Mouse (Mus musculus) neural tube, embryonic 11.5 days (tissue): ENCODE results near the gene Trim39. TPM values are rescaled to one million over a fixed set of nuclear protein-coding genes. Genes with fewer than 3 reads are reported as not detected.
"Not testable (repeated sequence)": the region's sequence is repeated elsewhere in the genome, so short reads cannot be mapped to it uniquely, and the experiment has no call there.

Experiments
- ATAC-seq: fragments of 200-750 bp; cut with Nextera tagmentation; 2 replicates; pipeline ENCODE4 v1.8.0; 2017; ENCODE audit warnings: moderate number of reproducible peaks, mild to moderate bottlenecking, moderate TSS enrichment, moderate library complexity; ENCODE audit not compliant: insufficient read depth, low FRiP score, low TSS enrichment
- DNase-seq: peaks from one replicate; pipeline ENCODE4 v3.0.0-alpha.2; 2015; ENCODE audit warnings: low spot score
- H3K27ac ChIP-seq: fragments of 300-500 bp; sonication (generic); 2 replicates; pipeline ENCODE4 v1.5.1; 2014; ENCODE audit warnings: low read depth, mild to moderate bottlenecking, low read length
- H3K27me3 ChIP-seq: fragments of 300-500 bp; sonication (generic); 2 replicates; pipeline ENCODE4 v1.6.1; 2014; ENCODE audit warnings: mild to moderate bottlenecking, low read length, mixed read lengths; ENCODE audit not compliant: control insufficient read depth, insufficient read depth
- H3K36me3 ChIP-seq: fragments of 300-500 bp; sonication (generic); 2 replicates; pipeline ENCODE4 v1.6.1; 2014; ENCODE audit warnings: mild to moderate bottlenecking, low read length, moderate library complexity, mixed read lengths; ENCODE audit not compliant: control insufficient read depth, insufficient read depth
- H3K4me1 ChIP-seq: fragments of 300-500 bp; sonication (generic); 2 replicates; pipeline ENCODE4 v1.6.1; 2014; ENCODE audit warnings: low read length, mixed read lengths; ENCODE audit not compliant: control insufficient read depth, insufficient read depth
- H3K4me2 ChIP-seq: fragments of 300-500 bp; sonication (generic); 2 replicates; pipeline ENCODE4 v1.6.1; 2014; ENCODE audit warnings: low read depth, mild to moderate bottlenecking, moderate library complexity
- H3K4me3 ChIP-seq: fragments of 300-500 bp; sonication (generic); 2 replicates; pipeline ENCODE4 v1.5.1; 2014; ENCODE audit warnings: low read depth, low read length
- H3K9ac ChIP-seq: fragments of 300-500 bp; sonication (generic); 2 replicates; pipeline ENCODE4 v1.6.1; 2014; ENCODE audit warnings: mild to moderate bottlenecking, low read length
- H3K9me3 ChIP-seq: fragments of 300-500 bp; sonication (generic); 2 replicates; pipeline ENCODE4 v1.6.1; 2016; ENCODE audit warnings: low read length; ENCODE audit not compliant: control insufficient read depth
- whole genome bisulfite sequencing: fragments of 180-500 bp; shearing (Covaris S2); extraction: QIAGEN DNeasy Blood & Tissue Kit; methylation state at CpG from one replicate; pipeline ENCODE4 v1.1.7; 2014; 5-methylcytosine and 5-hydroxymethylcytosine counted together
- polyA plus RNA-seq: library from polyadenylated mRNA; unstranded; fragments of >200 nt; fragmentation: Nextera tagmentation; extraction: Ambion mirVana; gene quantifications from 2 replicates; pipeline ENCODE4 v1.2.1, GENCODE M21; 2014

The Trim39 gene
- polyA plus RNA-seq = 18.0 and 19.8 TPM in 2 replicates

DNA sequence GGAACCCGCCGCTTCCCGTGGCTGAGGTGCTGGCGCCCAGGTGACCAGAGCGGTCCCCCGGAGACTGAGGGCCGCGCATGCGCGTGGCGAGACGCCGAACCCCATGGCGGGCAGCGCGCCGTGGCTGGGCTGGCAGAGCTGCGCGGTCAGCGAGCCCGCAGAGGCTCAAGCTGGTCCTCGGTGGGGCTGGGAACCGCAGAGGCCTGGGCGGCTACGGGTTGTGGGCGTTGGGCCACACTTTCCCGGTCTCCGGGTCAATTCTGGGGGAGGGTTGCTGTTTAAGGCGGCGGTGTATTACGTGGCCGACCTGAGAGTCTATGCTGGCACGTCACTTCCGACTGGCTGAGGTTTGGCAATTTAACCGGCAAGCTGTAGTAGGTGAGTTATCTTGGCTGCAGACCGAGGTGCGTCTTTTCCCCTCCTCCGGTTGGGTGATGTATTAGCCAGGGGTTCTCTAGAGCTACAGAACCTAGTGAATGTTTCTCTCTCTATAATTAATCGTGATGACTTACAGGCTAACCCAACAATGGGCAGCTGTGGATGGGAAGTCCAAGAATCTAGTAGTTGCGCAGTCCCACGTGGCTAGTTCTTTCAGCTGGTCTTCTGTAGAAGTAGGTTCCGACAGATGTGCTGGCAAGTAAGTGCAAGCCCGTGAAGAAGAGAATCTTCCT, at the start of gene Trim39:
TSS of gene Trim39 (minus strand) at position 662 of the 671 bp plus-strand sequence.
- DNase-seq = no peak
- H3K27ac ChIP-seq = peak within 1 kb of the TSS; percentile 79
- peaks cover 16% of the 10 kb centered on the region for H3K4me1 ChIP-seq
- no peaks in the 10 kb centered on the region for H3K27me3 ChIP-seq
- H3K9ac ChIP-seq = peak within 1 kb of the TSS; percentile 97
- peak within 1 kb of the TSS; percentile 93 for H3K4me3 ChIP-seq
- H3K36me3 ChIP-seq = peaks cover 9% of the 10 kb centered on the region
- H3K4me2 ChIP-seq = peak within 1 kb of the TSS; percentile 85
- ATAC-seq = peak; percentile 79
- 1% methylated on average over 43 of the region's 43 CpGs for WGBS
- H3K9me3 ChIP-seq = no peaks in the 10 kb centered on the region

DNA sequence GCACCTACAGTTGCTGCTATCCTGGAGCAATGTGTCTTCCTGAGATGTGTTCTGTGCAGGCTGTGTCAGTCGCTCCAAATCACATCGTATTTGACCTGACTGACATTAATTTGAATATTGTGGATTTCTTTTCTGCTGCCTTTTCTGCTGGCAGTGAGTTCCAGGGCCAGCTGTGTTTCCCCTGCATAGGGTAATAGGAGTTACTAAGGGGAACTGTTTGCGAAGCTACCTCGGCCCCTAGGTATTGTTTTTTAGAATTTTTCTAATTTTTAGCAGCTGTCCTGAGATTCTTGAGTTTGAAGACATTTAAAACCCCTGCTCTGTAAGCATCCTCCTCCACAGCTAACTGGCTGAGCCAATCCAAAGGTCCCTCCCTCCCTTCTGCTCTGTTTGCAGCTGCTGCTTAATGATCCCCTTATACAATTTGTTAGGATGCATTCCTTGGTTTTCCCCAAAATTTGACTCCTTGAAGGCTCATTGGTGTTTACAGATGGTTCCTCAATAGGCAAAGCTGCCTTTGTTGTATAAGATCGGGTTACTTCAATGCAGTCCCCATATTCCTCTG, 43.7 kb upstream of the Trim39 start:
- no peaks in the 10 kb centered on the region for H3K9me3 ChIP-seq
- H3K4me2 ChIP-seq = peak overlapping the region; percentile 70
- H3K27ac ChIP-seq = no peak overlapping the region
- DNase-seq = no peak
- H3K36me3 ChIP-seq = no peaks in the 10 kb centered on the region
- 0 out of 2 replicates have a peak, but pooled peaks have one; percentile 4 for ATAC-seq
- H3K4me3 ChIP-seq = peak overlapping the region; percentile 53
- H3K4me1 ChIP-seq = no peaks in the 10 kb centered on the region
- H3K27me3 ChIP-seq = no peaks in the 10 kb centered on the region
- WGBS = 25% methylated on average over 5 of the region's 5 CpGs
- peak overlapping the region; percentile 61 for H3K9ac ChIP-seq

DNA sequence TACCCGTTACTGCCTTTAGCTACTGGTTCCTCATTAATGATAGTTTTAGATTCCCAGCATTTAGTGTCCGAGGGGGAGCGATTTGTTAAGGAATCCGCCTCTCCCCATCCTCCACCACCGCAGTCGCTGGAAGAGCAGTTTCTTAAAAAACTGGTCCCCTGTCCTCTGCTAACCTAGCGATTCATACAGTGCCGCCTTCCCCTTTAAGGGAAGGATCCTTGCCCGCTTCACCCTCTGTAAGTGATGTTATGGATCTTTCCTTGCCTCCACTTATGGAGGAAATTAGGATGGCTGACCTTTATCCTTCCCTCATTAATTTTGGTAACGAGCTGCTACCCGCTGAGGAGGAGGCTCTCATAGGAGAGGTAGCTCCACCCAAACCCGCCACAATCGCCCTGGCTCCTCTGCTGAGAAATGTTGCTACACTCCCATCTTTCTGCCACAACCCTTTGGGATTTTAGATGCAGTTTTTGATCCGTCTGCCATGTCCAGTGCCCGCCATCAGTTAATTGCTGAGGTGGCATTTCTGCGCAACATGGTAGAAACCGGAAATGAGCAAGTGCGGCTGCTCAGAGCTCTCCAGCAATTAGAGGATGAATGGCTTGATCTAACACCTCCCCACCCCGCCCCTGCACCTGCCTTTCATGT, 43.1 kb upstream of the Trim39 start:
- Histone ChIP-seq H3K9ac (peak overlapping the region; percentile 61), H3K4me2 (peak overlapping the region; percentile 70), H3K36me3 (no peaks in the 10 kb centered on the region), H3K27me3 (no peaks in the 10 kb centered on the region), H3K27ac (peak overlapping the region; percentile 50; the same call in 1 of the 2 replicates), H3K9me3 (no peaks in the 10 kb centered on the region), H3K4me1 (no peaks in the 10 kb centered on the region), H3K4me3 (peak overlapping the region; percentile 53)
- WGBS = under 1% methylated on average over 19 of the region's 19 CpGs
- DNase-seq (peak; percentile 54), ATAC-seq (peak; percentile 60)

DNA sequence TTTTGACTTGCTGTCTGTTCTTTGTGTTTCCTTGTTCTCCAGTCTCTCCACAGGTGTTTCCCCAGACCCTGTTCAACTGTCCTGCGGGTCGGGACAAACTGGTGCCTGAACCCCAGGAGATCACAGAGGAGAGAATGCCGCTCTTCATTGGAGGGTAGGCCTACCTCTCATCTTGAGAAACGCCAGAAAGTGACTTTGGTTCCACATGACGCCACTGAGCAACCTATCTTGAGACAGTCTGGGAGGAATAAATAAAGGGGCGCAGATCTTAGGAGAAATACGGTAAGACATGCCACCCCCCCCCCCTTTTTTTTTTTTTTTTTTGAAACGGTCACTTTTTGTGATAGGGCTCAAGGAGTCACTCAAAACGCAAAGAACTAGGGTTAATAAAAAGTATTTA, 42.5 kb upstream of the Trim39 start:
- peak; percentile 58 for ATAC-seq
- H3K36me3 ChIP-seq = no peaks in the 10 kb centered on the region
- no peak overlapping the region for H3K27ac ChIP-seq
- no peak overlapping the region; the same call in 1 of the 2 replicates for H3K9ac ChIP-seq
- no peaks in the 10 kb centered on the region for H3K4me1 ChIP-seq
- no peaks in the 10 kb centered on the region for H3K9me3 ChIP-seq
- H3K4me3 ChIP-seq = peak overlapping the region; percentile 53
- peak overlapping the region; percentile 70 for H3K4me2 ChIP-seq
- WGBS = under 1% methylated on average over 9 of the region's 9 CpGs
- peak; percentile 17 for DNase-seq
- no peaks in the 10 kb centered on the region for H3K27me3 ChIP-seq

DNA sequence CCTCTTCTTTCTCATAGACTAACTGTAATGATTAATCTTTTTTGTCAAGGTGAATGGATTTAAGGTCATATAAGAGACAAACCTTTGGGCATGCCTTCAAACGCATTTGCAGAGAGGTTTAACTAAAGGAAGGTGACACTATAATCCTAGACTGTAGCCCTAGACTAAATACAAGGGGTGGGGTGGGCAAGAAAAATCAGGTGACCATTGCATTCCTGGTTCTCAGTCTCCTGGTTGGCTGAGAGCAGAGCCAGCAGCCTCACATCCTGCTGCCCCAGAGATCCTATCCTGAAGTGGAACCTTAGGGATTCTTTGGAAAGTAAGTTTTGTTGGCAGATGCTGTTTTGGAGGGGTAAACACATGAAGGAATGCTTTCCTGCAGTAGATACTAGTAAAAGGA, 37.2 kb upstream of the Trim39 start:
- Histone ChIP-seq H3K4me1 (no peaks in the 10 kb centered on the region), H3K36me3 (no peaks in the 10 kb centered on the region), H3K9ac (no peak overlapping the region), H3K27me3 (no peaks in the 10 kb centered on the region), H3K9me3 (no peaks in the 10 kb centered on the region), H3K4me2 (no peak overlapping the region), H3K27ac (no peak overlapping the region), H3K4me3 (no peak overlapping the region)
- ATAC-seq (no peak), DNase-seq (no peak)
- 25% methylated on average over 1 of the region's 1 CpGs for WGBS

DNA sequence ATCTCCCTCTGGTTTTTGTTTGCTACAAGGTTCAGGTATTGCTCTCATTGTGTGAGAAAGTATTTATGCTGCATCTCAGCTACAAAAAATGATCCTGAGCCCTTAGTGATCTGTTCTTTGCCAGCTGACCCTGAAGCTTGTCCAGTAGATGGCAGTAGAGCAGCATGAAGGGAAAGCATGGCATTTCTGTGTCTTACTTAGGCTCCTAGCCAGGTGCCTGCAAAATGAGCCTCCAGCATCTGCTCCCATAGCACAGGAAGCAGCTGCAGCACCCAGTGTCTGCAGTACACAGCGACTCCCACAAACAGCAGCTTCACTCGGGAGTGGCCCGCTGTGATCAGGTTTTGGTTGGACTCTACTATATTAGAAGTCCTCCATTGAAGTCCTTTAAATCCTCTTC, 36.8 kb upstream of the Trim39 start:
- H3K4me1 ChIP-seq, H3K27ac ChIP-seq, H3K27me3 ChIP-seq, H3K36me3 ChIP-seq, H3K4me3 ChIP-seq, H3K4me2 ChIP-seq, H3K9me3 ChIP-seq, H3K9ac ChIP-seq: not testable (repeated sequence)
- WGBS = 5% methylated on average over 3 of the region's 3 CpGs
- ATAC-seq = peak; percentile 50; the same call in 1 of the 2 replicates
- peak; percentile 60 for DNase-seq

DNA sequence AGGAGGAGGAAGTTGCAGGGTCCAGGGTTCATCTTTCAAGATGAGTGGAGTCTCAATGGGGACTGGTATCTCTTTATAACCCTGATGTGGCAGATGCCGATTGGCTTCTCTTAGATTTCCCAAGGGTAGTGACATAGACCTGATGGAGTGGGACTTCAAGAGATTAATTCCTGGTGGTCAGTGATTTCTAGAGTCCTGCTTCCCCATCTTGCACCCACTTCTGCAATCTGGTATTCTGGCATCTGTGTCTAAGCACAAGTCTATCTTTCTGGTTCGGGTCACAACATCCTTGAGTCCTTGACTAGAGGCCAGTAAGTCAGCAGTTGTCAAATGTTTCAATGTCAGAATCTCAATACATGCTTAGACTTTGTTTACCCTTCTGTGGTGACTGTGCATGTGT, 14.3 kb upstream of the Trim39 start, which contains the start of gene H2-M10.2:
TSS of gene H2-M10.2 (minus strand) at position 101 of the 400 bp plus-strand sequence.
- H3K4me1 ChIP-seq = no peaks in the 10 kb centered on the region
- no peak within 1 kb of the TSS for H3K4me3 ChIP-seq
- H3K36me3 ChIP-seq = no peaks in the 10 kb centered on the region
- H3K9me3 ChIP-seq = 0 out of 2 replicates have a peak, but pooled peaks cover 2% of the 10 kb centered on the region
- H3K4me2 ChIP-seq = no peak within 1 kb of the TSS
- H3K9ac ChIP-seq = no peak within 1 kb of the TSS
- DNase-seq = no peak
- H3K27ac ChIP-seq = no peak within 1 kb of the TSS
- no peak for ATAC-seq
- WGBS = 90% methylated on average over 2 of the region's 2 CpGs
- no peaks in the 10 kb centered on the region for H3K27me3 ChIP-seq

DNA sequence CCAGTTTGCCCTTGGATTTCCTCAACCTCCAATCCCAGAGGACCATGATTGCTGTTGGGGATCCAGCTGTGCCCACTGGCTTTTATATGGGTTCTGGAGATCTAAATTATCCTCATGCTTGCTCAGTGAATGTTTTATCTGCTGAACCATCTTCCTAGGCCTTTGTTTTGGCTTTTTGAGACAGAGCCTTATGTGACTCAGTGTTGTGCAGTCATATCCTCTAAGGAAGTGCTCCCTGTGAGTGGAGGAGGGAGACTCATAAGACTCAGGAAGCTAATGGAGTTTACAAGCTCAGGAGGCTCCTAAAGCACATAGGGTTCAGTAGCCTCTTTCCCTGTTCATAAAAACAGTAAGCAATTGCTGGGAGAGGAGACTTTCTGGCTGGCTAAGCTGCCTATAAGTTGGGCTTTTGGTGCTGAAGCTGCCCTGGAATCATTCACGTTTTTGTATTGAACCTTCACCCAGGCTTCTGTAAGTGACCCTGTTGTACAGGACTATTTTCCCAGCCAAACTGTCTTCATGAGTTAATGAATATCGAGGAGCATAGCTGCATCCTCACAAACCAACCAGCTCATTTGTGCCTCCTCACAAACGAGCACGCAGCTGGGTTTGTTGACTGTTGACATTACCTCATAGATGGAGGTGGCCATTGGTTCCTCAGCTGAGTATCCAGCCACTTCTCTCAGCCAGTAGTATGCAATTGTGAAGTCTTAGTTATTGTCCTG, 9.6 kb upstream of the Trim39 start:
- H3K27ac ChIP-seq = no peak overlapping the region
- no peaks in the 10 kb centered on the region for H3K4me1 ChIP-seq
- peaks cover 5% of the 10 kb centered on the region for H3K36me3 ChIP-seq
- H3K9me3 ChIP-seq = 0 out of 2 replicates have a peak, but pooled peaks cover 2% of the 10 kb centered on the region
- DNase-seq = no peak
- no peak for ATAC-seq
- 92% methylated on average over 4 of the region's 4 CpGs for WGBS
- H3K4me3 ChIP-seq = no peak overlapping the region
- no peaks in the 10 kb centered on the region for H3K27me3 ChIP-seq
- no peak overlapping the region for H3K4me2 ChIP-seq
- no peak overlapping the region for H3K9ac ChIP-seq
